Mouse (Mus musculus) midbrain, embryonic 16.5 days (tissue): ENCODE measurements at regions not wholly inside any gene's neighbourhood (a gene's known extent, or its start where the extent isn't known, plus 50 kb on each side); places are given as distances from the start of the nearest gene placed in this dataset.

Experiments used
- ATAC-seq: fragments of 200-750 bp; cut with Nextera tagmentation; 2 replicates; pipeline ENCODE4 v1.8.0; 2017; ENCODE audit warnings: moderate TSS enrichment
- H3K27ac ChIP-seq: fragments of 300-500 bp; sonication (generic); 2 replicates; pipeline ENCODE4 v1.5.1; 2014; ENCODE audit warnings: mild to moderate bottlenecking, low read length, mixed read lengths
- H3K27me3 ChIP-seq: fragments of 300-500 bp; sonication (generic); 2 replicates; pipeline ENCODE4 v1.6.1; 2014; ENCODE audit warnings: low read depth, low read length, mixed read lengths; ENCODE audit not compliant: control insufficient read depth, insufficient read depth
- H3K36me3 ChIP-seq: fragments of 300-500 bp; sonication (generic); 2 replicates; pipeline ENCODE4 v1.6.1; 2014; ENCODE audit warnings: mild to moderate bottlenecking, low read length, moderate library complexity, mixed read lengths; ENCODE audit not compliant: control insufficient read depth, insufficient read depth
- H3K4me1 ChIP-seq: fragments of 300-500 bp; sonication (generic); 2 replicates; pipeline ENCODE4 v1.6.1; 2014; ENCODE audit warnings: mild to moderate bottlenecking, low read length, mixed read lengths; ENCODE audit not compliant: control insufficient read depth, insufficient read depth
- H3K4me2 ChIP-seq: fragments of 300-500 bp; sonication (generic); 2 replicates; pipeline ENCODE4 v1.6.1; 2014; ENCODE audit warnings: mild to moderate bottlenecking, low read length, mixed read lengths
- H3K4me3 ChIP-seq: fragments of 300-500 bp; sonication (generic); 2 replicates; pipeline ENCODE4 v1.5.1; 2014; ENCODE audit warnings: low read depth, mild to moderate bottlenecking, low read length, moderate library complexity, mixed read lengths
- H3K9ac ChIP-seq: fragments of 300-500 bp; sonication (generic); 2 replicates; pipeline ENCODE4 v1.6.1; 2014; ENCODE audit warnings: low read depth, low read length, mixed read lengths
- H3K9me3 ChIP-seq: fragments of 300-500 bp; sonication (generic); replicated peaks from 2 replicates; pipeline ENCODE4 v1.6.1; 2014; ENCODE audit warnings: mild to moderate bottlenecking, low read length, mixed read lengths; ENCODE audit not compliant: control insufficient read depth, poor library complexity, severe bottlenecking
- WGBS: fragments of 180-500 bp; shearing (Covaris S2); extraction: QIAGEN DNeasy Blood & Tissue Kit; methylation state at CpG from one replicate; pipeline ENCODE4 v1.1.7; 2014; 5-methylcytosine and 5-hydroxymethylcytosine counted together

DNA sequence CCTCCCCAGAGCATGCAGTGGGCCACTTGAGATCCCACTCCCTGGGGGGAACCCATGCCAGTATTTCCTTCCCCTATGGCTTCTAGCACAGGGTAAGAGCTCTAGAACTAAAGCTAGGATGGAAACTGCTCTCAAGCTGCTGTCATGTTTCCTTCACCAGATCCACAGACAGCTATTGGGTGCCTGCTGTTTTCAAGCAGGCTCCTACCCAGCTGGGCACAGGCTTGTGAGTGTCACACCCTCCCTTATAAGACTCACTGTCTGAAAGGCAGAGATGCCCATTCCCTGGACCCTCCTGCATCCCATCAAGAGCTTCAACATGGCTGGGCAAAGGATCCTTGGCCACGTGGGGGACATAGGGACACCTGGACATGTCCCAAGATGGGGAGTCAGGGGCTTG is 211.6 kb downstream of the Cryba4 start:
- H3K4me3 ChIP-seq: no peak overlapping the region
- H3K4me2 ChIP-seq: no peak overlapping the region
- H3K36me3 ChIP-seq: no peaks in the 10 kb centered on the region
- no peaks in the 10 kb centered on the region for H3K27me3 ChIP-seq
- H3K4me1 ChIP-seq: peaks cover 15% of the 10 kb centered on the region
- ATAC-seq: no peak
- no peak overlapping the region for H3K9ac ChIP-seq
- H3K9me3 ChIP-seq: no peaks in the 10 kb centered on the region
- peak overlapping the region; percentile 19; the same call in 1 of the 2 replicates for H3K27ac ChIP-seq
- 52% methylated on average over 1 of the region's 1 CpGs for WGBS

DNA sequence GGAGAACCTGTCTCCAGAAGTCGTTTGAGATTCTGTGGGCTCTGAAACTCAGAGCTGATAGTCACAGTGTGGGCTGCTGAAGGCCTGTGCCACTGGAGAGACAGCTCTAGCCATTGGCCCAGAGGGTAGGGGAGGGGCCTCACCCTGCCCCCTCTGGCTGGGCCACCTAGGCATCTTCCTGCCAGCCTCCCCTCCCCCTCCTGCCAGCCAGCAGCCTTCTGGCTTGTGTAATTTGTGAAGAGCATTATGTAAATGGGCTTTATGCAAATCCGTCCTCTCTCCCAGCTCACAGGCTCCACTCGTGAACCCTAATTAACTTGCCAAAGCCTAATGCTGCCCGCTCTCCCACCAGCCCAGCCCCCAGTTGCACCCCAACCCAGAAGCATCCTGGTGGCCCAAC is 211.0 kb downstream of the Cryba4 start:
- H3K4me2 ChIP-seq: no peak overlapping the region
- ATAC-seq: peak; percentile 74
- no peaks in the 10 kb centered on the region for H3K9me3 ChIP-seq
- no peaks in the 10 kb centered on the region for H3K36me3 ChIP-seq
- WGBS: 26% methylated on average over 4 of the region's 4 CpGs
- H3K9ac ChIP-seq: no peak overlapping the region
- no peak overlapping the region for H3K4me3 ChIP-seq
- peak overlapping the region; percentile 19; the same call in 1 of the 2 replicates for H3K27ac ChIP-seq
- no peaks in the 10 kb centered on the region for H3K27me3 ChIP-seq
- H3K4me1 ChIP-seq: peaks cover 15% of the 10 kb centered on the region

DNA sequence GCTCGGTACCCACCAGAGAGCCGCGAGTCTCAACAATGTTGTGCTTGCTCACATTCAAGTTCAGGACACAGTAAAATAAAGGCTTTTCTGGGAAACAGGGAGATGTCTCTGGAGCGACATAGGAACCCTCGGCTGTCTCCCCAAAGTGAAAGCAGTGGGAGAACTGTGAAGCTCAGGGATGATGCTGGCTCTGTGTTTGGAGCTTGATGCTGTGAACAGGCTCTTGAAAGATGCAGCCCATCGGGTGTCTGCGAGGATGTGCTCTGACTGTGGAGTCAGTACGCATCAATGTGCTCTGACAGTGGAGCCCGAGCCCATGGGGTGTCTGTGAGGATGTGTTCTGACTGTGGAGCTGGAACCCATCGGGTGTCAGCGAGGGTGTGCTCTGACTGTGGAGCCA is 210.1 kb downstream of the Cryba4 start:
- Histone ChIP-seq H3K4me2 (no peak overlapping the region), H3K9ac (peak overlapping the region; percentile 25; the same call in 1 of the 2 replicates), H3K27ac (peak overlapping the region; percentile 4), H3K4me1 (peaks cover 15% of the 10 kb centered on the region), H3K9me3 (no peaks in the 10 kb centered on the region), H3K36me3 (no peaks in the 10 kb centered on the region), H3K27me3 (no peaks in the 10 kb centered on the region), H3K4me3 (no peak overlapping the region)
- whole genome bisulfite sequencing: 75% methylated on average over 11 of the region's 11 CpGs
- ATAC-seq: peak; percentile 33; the same call in 1 of the 2 replicates

DNA sequence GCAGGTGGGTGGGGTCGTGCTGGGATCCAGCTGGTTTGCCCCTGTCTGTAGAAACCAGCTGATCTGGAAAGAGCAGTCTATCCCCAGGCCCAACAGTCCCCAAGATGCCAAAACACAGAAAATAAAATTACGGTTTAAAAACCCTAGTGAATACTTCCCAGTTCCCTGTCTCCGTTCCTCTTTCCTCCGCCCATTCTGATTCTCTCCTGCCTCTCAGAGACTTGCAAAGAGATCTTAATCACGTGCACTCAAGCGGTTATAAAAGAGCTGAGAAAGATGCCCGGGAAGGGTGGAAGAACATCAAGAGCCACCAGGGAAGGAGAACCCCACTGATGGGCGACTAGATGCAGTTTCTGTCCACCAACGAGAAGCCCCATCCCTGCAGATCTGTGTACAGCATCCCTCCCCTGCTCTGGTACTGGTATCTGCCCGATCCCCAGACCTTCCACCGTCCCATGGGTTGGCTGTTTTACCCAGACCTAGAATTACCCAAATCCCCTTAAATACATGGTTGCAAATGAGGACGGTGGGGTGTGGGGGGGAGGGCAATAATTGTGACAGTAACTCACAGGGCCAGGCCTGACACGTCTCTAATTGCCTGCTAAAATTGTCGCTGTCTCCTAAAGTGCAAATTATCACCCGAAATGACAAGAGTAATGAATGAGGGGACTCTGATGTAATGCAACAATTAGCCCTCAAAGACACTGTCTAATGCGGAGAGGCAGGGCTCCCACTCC is 202.1 kb downstream of the Cryba4 start:
- Histone ChIP-seq H3K36me3 (no peaks in the 10 kb centered on the region), H3K4me1 (peaks cover 9% of the 10 kb centered on the region), H3K27ac (no peak overlapping the region), H3K9me3 (no peaks in the 10 kb centered on the region), H3K27me3 (no peaks in the 10 kb centered on the region), H3K4me3 (no peak overlapping the region), H3K4me2 (no peak overlapping the region), H3K9ac (no peak overlapping the region)
- WGBS: 33% methylated on average over 16 of the region's 16 CpGs
- ATAC-seq: peak; percentile 18; the same call in 1 of the 2 replicates

DNA sequence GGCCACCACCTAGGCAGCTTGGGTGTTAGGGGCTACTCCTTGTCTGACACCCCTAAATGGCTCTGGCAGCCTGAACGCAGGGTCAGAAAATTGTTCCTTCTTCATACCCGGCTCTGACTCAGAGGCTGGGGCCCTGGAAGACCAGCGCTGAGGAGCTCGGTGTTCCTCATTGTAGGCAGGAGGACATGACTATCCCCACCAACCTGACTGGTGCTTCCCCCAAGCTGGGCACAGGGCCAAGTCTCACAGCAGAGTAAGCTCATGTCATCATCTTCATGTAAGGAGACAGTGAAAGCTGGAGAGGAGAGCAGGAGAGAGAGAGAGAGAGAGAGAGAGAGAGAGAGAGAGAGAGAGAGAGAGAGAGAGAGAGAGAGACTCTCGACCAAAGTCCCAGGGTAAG is 201.4 kb downstream of the Cryba4 start:
- ATAC-seq: peak; percentile 18; the same call in 1 of the 2 replicates
- Histone ChIP-seq H3K9ac (no peak overlapping the region), H3K4me3 (no peak overlapping the region), H3K4me2 (no peak overlapping the region), H3K27me3 (no peaks in the 10 kb centered on the region), H3K36me3 (no peaks in the 10 kb centered on the region), H3K9me3 (no peaks in the 10 kb centered on the region), H3K4me1 (peaks cover 9% of the 10 kb centered on the region), H3K27ac (no peak overlapping the region)
- 63% methylated on average over 5 of the region's 5 CpGs for WGBS

DNA sequence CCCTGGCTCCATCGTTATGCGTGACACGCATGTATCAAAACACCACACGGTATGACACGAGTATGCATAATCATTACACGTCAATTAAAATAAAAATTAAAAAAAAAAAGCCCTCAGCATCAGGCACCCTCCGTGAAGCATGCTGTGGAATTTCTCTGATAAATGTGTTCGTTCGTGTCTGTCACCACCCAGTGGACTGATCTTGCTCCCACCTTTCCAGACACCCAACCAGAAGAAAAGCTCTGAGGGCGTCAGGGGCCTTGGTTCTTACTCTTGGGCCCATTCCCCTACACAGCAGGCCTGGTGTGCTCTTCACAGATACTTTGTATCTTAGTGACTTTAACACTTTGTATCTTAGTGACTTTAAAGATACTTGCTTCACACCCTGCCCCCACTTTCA is 200.5 kb downstream of the Cryba4 start:
- no peak overlapping the region for H3K9ac ChIP-seq
- WGBS: 79% methylated on average over 10 of the region's 10 CpGs
- no peaks in the 10 kb centered on the region for H3K9me3 ChIP-seq
- no peaks in the 10 kb centered on the region for H3K27me3 ChIP-seq
- no peak overlapping the region for H3K4me2 ChIP-seq
- ATAC-seq: no peak
- no peaks in the 10 kb centered on the region for H3K36me3 ChIP-seq
- no peak overlapping the region for H3K4me3 ChIP-seq
- no peak overlapping the region for H3K27ac ChIP-seq
- H3K4me1 ChIP-seq: peaks cover 9% of the 10 kb centered on the region

DNA sequence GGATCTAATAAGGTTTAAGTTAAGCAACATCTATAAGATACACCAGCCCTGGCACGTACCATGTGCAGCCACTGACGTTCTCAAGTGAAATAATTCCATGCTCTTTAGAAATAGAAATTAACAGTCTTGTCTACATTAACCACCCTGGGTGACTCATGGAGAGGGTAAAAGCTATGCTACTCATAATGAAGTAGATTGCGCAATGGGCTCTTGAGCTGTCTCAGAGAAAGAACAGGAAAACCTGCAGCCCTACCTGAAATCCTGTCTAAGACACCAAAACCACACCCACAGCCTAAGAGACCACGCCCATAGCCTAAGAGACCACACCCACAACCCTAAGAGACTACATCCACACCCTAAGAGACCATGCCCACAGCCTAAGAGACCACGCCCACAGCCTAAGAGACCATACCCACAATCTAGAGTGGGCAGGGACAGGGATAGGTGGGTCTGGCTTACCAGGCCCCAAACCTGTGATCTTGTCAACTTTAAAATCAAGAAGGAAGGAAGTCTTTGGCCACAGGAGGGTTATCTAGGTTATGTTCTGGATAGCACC is 198.6 kb downstream of the Cryba4 start:
- Histone ChIP-seq H3K4me1 (peaks cover 9% of the 10 kb centered on the region), H3K4me2 (no peak overlapping the region), H3K9me3 (no peaks in the 10 kb centered on the region), H3K4me3 (no peak overlapping the region), H3K27me3 (no peaks in the 10 kb centered on the region), H3K9ac (no peak overlapping the region), H3K27ac (no peak overlapping the region), H3K36me3 (no peaks in the 10 kb centered on the region)
- 84% methylated on average over 5 of the region's 5 CpGs for WGBS
- no peak for ATAC-seq

DNA sequence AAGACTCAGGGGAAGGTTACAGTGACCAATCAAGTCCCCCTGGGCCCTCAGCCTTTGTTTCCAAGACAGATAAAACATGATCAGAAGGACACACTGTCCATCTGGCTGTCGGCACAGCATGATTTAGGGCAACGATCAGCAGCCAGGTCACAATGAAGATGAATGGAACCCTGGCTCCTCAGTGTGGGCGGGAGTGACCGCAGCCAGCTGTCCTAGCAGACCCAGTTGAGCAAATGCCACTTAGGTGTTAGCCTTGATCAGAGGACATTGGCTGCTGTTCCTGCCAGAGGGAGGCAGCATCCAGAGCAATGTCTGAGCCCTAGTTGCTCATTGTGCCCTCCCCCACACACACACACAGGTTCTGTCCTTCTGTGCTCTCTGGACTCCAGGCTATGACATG is 197.3 kb downstream of the Cryba4 start:
- no peak overlapping the region for H3K9ac ChIP-seq
- H3K4me3 ChIP-seq: no peak overlapping the region
- H3K4me2 ChIP-seq: no peak overlapping the region
- H3K36me3 ChIP-seq: no peaks in the 10 kb centered on the region
- no peak for ATAC-seq
- 74% methylated on average over 4 of the region's 4 CpGs for WGBS
- peaks cover 9% of the 10 kb centered on the region for H3K4me1 ChIP-seq
- no peaks in the 10 kb centered on the region for H3K27me3 ChIP-seq
- H3K9me3 ChIP-seq: no peaks in the 10 kb centered on the region
- no peak overlapping the region for H3K27ac ChIP-seq

DNA sequence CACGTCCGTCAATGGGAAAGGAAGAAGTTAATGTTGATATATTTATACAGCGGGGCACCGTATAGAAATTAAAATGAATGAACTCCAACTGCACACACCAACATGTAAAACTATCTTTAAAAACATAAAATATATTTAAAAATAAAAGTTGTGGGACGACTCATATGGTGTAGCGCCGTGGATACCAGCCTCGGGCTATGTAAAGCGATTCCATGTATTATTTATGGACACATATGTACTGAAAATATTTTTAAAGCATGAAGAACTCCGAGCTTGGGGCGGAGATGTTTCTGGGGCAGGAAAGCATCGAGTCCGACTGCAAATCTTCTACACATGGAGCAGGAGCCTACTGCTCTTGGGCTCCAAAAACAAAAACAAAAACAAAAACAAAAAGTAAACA is 182.4 kb downstream of the Cryba4 start:
- WGBS: 89% methylated on average over 13 of the region's 13 CpGs
- H3K27ac ChIP-seq: no peak overlapping the region
- H3K36me3 ChIP-seq: no peaks in the 10 kb centered on the region
- H3K4me1 ChIP-seq: no peaks in the 10 kb centered on the region
- no peak overlapping the region for H3K4me2 ChIP-seq
- no peak overlapping the region for H3K9ac ChIP-seq
- no peaks in the 10 kb centered on the region for H3K9me3 ChIP-seq
- H3K4me3 ChIP-seq: no peak overlapping the region
- H3K27me3 ChIP-seq: no peaks in the 10 kb centered on the region
- ATAC-seq: no peak
